Mouse (Mus musculus): ENCODE measurements around the gene Gpr149. TPM values are rescaled to one million over a fixed set of nuclear protein-coding genes. Genes with fewer than 3 reads are reported as not detected.

Gene Gpr149
- total RNA-seq, 2 experiments from 2014 or later = 4.2 to 4.6 TPM

Other genes with a start within 250 kb of the Gpr149 start
- gene Dhx36, start 98.1 kb downstream of the Gpr149 start, total RNA-seq (2021) = 10 to 100 TPM; 59.4 to 60.3 TPM